Mouse (Mus musculus) embryo, embryonic 11.5 days (tissue): Measurements from ENCODE around the gene Prr29.
"Not testable (repeated sequence)": the region's sequence is repeated elsewhere in the genome, so short reads cannot be mapped to it uniquely, and the experiment has no call there.

Source experiments
- DNase-seq: peaks from one replicate; pipeline ENCODE4 v3.0.0-alpha.2; 2012; ENCODE audit warnings: low read depth, low spot score

Gene Prr29

GRCm38 (mm10) chr11:106365366-106365765, at the start of gene Prr29:
Prr29 (plus strand) TSS chr11:106365472.
- DNase-seq = no peak

- DNase-seq = no peak
These were observed 48.9 kb upstream of the Prr29 start for GRCm38 (mm10) chr11:106316416-106316815.

- no peak for DNase-seq
These were observed 47.5 kb upstream of the Prr29 start for GRCm38 (mm10) chr11:106317801-106318200.

- DNase-seq = no peak
These were observed 46.6 kb upstream of the Prr29 start for GRCm38 (mm10) chr11:106318406-106319366.

GRCm38 (mm10) chr11:106324858-106325257, 40.4 kb upstream of the Prr29 start:
- no peak for DNase-seq

- peak; percentile 32 for DNase-seq
These were observed 39.6 kb upstream of the Prr29 start for GRCm38 (mm10) chr11:106325566-106326206.

- DNase-seq = no peak
These were observed 38.8 kb upstream of the Prr29 start for GRCm38 (mm10) chr11:106326475-106326874.

- no peak for DNase-seq
These were observed 36.8 kb upstream of the Prr29 start for GRCm38 (mm10) chr11:106328521-106328920.

- DNase-seq = no peak
These were observed 36.1 kb upstream of the Prr29 start for GRCm38 (mm10) chr11:106329128-106329527.

- DNase-seq = no peak
These were observed 35.6 kb upstream of the Prr29 start for GRCm38 (mm10) chr11:106329682-106330081.

- no peak for DNase-seq
These were observed 32.8 kb upstream of the Prr29 start for GRCm38 (mm10) chr11:106332458-106332857.

- no peak for DNase-seq
These were observed 31.2 kb upstream of the Prr29 start for GRCm38 (mm10) chr11:106334066-106334465.

GRCm38 (mm10) chr11:106338029-106338428, 27.2 kb upstream of the Prr29 start:
- DNase-seq = no peak

GRCm38 (mm10) chr11:106338870-106339269, 26.4 kb upstream of the Prr29 start:
- DNase-seq = no peak

GRCm38 (mm10) chr11:106339323-106339722, 25.9 kb upstream of the Prr29 start:
- not testable (repeated sequence) for DNase-seq

GRCm38 (mm10) chr11:106340990-106341520, 24.2 kb upstream of the Prr29 start:
- no peak for DNase-seq

- DNase-seq = no peak
These were observed 20.4 kb upstream of the Prr29 start for GRCm38 (mm10) chr11:106344910-106345309.

GRCm38 (mm10) chr11:106349772-106350171, 15.5 kb upstream of the Prr29 start:
- DNase-seq = no peak

- DNase-seq = no peak
These were observed 14.4 kb upstream of the Prr29 start for GRCm38 (mm10) chr11:106350853-106351252.

GRCm38 (mm10) chr11:106351253-106351652, 14.0 kb upstream of the Prr29 start:
- DNase-seq = no peak

- DNase-seq = no peak
These were observed 13.3 kb upstream of the Prr29 start for GRCm38 (mm10) chr11:106351941-106352340.

- no peak for DNase-seq
These were observed 12.1 kb upstream of the Prr29 start, which contains the start of gene Scn4a for GRCm38 (mm10) chr11:106353188-106353587. Scn4a (minus strand) TSS chr11:106353288.
